Mouse (Mus musculus): ENCODE measurements around the gene Lrrc19. TPM values are rescaled to one million over a fixed set of nuclear protein-coding genes. Genes with fewer than 3 reads are reported as not detected.
A peak's percentile ranks its signal among the peaks of the same experiment; 100 is the strongest.
"Not testable (repeated sequence)": the region's sequence is repeated elsewhere in the genome, so short reads cannot be mapped to it uniquely, and the experiment has no call there.

The Lrrc19 gene
- total RNA-seq (2017), result not detected in 2 replicates

GRCm38 (mm10) chr4:94649920-94650319 is at the start of gene Lrrc19:
Gene Lrrc19 (minus strand): TSS chr4:94650144.
- no peak for ATAC-seq (ENCODE audit: extremely low read depth, insufficient number of reproducible peaks, low FRiP score, poor library complexity, severe bottlenecking)

- no peak for ATAC-seq (ENCODE audit: extremely low read depth, insufficient number of reproducible peaks, low FRiP score, poor library complexity, severe bottlenecking)
Measured at GRCm38 (mm10) chr4:94696368-94696767, 46.4 kb upstream of the Lrrc19 start.

GRCm38 (mm10) chr4:94692175-94692574 is 42.2 kb upstream of the Lrrc19 start:
- ATAC-seq (ENCODE audit: extremely low read depth, insufficient number of reproducible peaks, low FRiP score, poor library complexity, severe bottlenecking), result no peak

- no peak for ATAC-seq (ENCODE audit: extremely low read depth, insufficient number of reproducible peaks, low FRiP score, poor library complexity, severe bottlenecking)
Measured at GRCm38 (mm10) chr4:94691078-94691477, 41.1 kb upstream of the Lrrc19 start.

- not testable (repeated sequence) for ATAC-seq (ENCODE audit: extremely low read depth, insufficient number of reproducible peaks, low FRiP score, poor library complexity, severe bottlenecking)
Measured at GRCm38 (mm10) chr4:94689804-94690203, 39.9 kb upstream of the Lrrc19 start.

GRCm38 (mm10) chr4:94683305-94683704 is 33.4 kb upstream of the Lrrc19 start:
- ATAC-seq (ENCODE audit: extremely low read depth, insufficient number of reproducible peaks, low FRiP score, poor library complexity, severe bottlenecking), result no peak

GRCm38 (mm10) chr4:94682029-94682428 is 32.1 kb upstream of the Lrrc19 start:
- ATAC-seq (ENCODE audit: extremely low read depth, insufficient number of reproducible peaks, low FRiP score, poor library complexity, severe bottlenecking), result no peak

GRCm38 (mm10) chr4:94681181-94681580 is 31.2 kb upstream of the Lrrc19 start:
- ATAC-seq (ENCODE audit: extremely low read depth, insufficient number of reproducible peaks, low FRiP score, poor library complexity, severe bottlenecking), result no peak

- no peak for ATAC-seq (ENCODE audit: extremely low read depth, insufficient number of reproducible peaks, low FRiP score, poor library complexity, severe bottlenecking)
Measured at GRCm38 (mm10) chr4:94680662-94681061, 30.7 kb upstream of the Lrrc19 start.

- ATAC-seq (ENCODE audit: extremely low read depth, insufficient number of reproducible peaks, low FRiP score, poor library complexity, severe bottlenecking), result no peak
Measured at GRCm38 (mm10) chr4:94669718-94670117, 19.8 kb upstream of the Lrrc19 start.

GRCm38 (mm10) chr4:94650426-94651175 is 657 bp upstream of the Lrrc19 start:
- not testable (repeated sequence) for ATAC-seq (ENCODE audit: extremely low read depth, insufficient number of reproducible peaks, low FRiP score, poor library complexity, severe bottlenecking)

- ATAC-seq (ENCODE audit: extremely low read depth, insufficient number of reproducible peaks, low FRiP score, poor library complexity, severe bottlenecking), result no peak
Measured at GRCm38 (mm10) chr4:94643141-94643540, 6.8 kb downstream of the Lrrc19 start.

GRCm38 (mm10) chr4:94620077-94620476 is 29.9 kb downstream of the Lrrc19 start:
- ATAC-seq (ENCODE audit: extremely low read depth, insufficient number of reproducible peaks, low FRiP score, poor library complexity, severe bottlenecking), result no peak

GRCm38 (mm10) chr4:94614627-94615006 is 35.3 kb downstream of the Lrrc19 start:
- ATAC-seq (ENCODE audit: extremely low read depth, insufficient number of reproducible peaks, low FRiP score, poor library complexity, severe bottlenecking), result 0 out of 2 replicates have a peak, but pooled peaks have one; percentile 4

GRCm38 (mm10) chr4:94613972-94614626 is 35.8 kb downstream of the Lrrc19 start, which contains the start of gene Ift74:
Gene Ift74 (plus strand): TSS chr4:94614491.
- peak; percentile 100 for ATAC-seq (ENCODE audit: extremely low read depth, insufficient number of reproducible peaks, low FRiP score, poor library complexity, severe bottlenecking)

- no peak for ATAC-seq (ENCODE audit: extremely low read depth, insufficient number of reproducible peaks, low FRiP score, poor library complexity, severe bottlenecking)
Measured at GRCm38 (mm10) chr4:94610339-94610738, 39.6 kb downstream of the Lrrc19 start.

- no peak for ATAC-seq (ENCODE audit: extremely low read depth, insufficient number of reproducible peaks, low FRiP score, poor library complexity, severe bottlenecking)
Measured at GRCm38 (mm10) chr4:94605591-94605990, 44.4 kb downstream of the Lrrc19 start.

- ATAC-seq (ENCODE audit: extremely low read depth, insufficient number of reproducible peaks, low FRiP score, poor library complexity, severe bottlenecking), result no peak
Measured at GRCm38 (mm10) chr4:94604452-94605019, 45.4 kb downstream of the Lrrc19 start.

- peak; percentile 98 for ATAC-seq (ENCODE audit: extremely low read depth, insufficient number of reproducible peaks, low FRiP score, poor library complexity, severe bottlenecking)
Measured at GRCm38 (mm10) chr4:94603031-94603629, 46.8 kb downstream of the Lrrc19 start, which contains the start of gene Plaa. Gene Plaa (minus strand): TSS chr4:94603244.

Data from neutrophil, adult 5-6 weeks (primary cell).